Mouse (Mus musculus) hindbrain, embryonic 10.5 days (tissue): ENCODE data around the gene Sarnp. TPM values are rescaled to one million over a fixed set of nuclear protein-coding genes. Genes with fewer than 3 reads are reported as not detected.

Experiments used
- DNase-seq: peaks from one replicate; pipeline ENCODE4 v3.0.0-alpha.2; 2017; ENCODE audit warnings: low spot score
- H3K27ac ChIP-seq: fragments of 300-500 bp; sonication (generic); 2 replicates; pipeline ENCODE4 v1.5.1; 2016; ENCODE audit warnings: mild to moderate bottlenecking, moderate library complexity
- H3K27me3 ChIP-seq: fragments of 300-500 bp; sonication (generic); 2 replicates; pipeline ENCODE4 v1.6.1; 2016; ENCODE audit warnings: mild to moderate bottlenecking; ENCODE audit not compliant: poor library complexity, insufficient read depth, severe bottlenecking
- H3K36me3 ChIP-seq: fragments of 300-500 bp; sonication (generic); 2 replicates; pipeline ENCODE4 v1.6.1; 2016; ENCODE audit warnings: mild to moderate bottlenecking, moderate library complexity
- H3K4me1 ChIP-seq: fragments of 300-500 bp; sonication (generic); replicated peaks from 2 replicates; pipeline ENCODE4 v1.6.1; 2016; ENCODE audit warnings: mild to moderate bottlenecking
- H3K4me3 ChIP-seq: fragments of 300-500 bp; sonication (generic); 2 replicates; pipeline ENCODE4 v1.5.1; 2016; ENCODE audit warnings: mild to moderate bottlenecking, moderate library complexity
- H3K9me3 ChIP-seq: fragments of 300-500 bp; sonication (generic); 2 replicates; pipeline ENCODE4 v1.6.1; 2016; ENCODE audit warnings: mild to moderate bottlenecking, moderate library complexity
- WGBS: fragments of 180-500 bp; shearing (Covaris S2); methylation state at CpG from one replicate; pipeline ENCODE4 v1.1.7; 2016; 5-methylcytosine and 5-hydroxymethylcytosine counted together
- polyA plus RNA-seq: library from polyadenylated mRNA; unstranded; fragments of >200 nt; fragmentation: Nextera tagmentation; extraction: Ambion mirVana; gene quantifications from 2 replicates; pipeline ENCODE4 v1.2.1, GENCODE M21; 2016

The Sarnp gene
- polyA plus RNA-seq, 1 experiment from 2014 or later, result 251 TPM

GRCm38 (mm10) chr10:128823821-128824220 lies 6.7 kb downstream of the Sarnp start:
- no peak overlapping the region for H3K27ac ChIP-seq
- DNase-seq, result no peak
- H3K4me1 ChIP-seq, result peaks cover 16% of the 10 kb centered on the region
- H3K27me3 ChIP-seq, result no peaks in the 10 kb centered on the region
- H3K36me3 ChIP-seq, result peaks cover 55% of the 10 kb centered on the region
- H3K9me3 ChIP-seq, result no peaks in the 10 kb centered on the region
- H3K4me3 ChIP-seq, result no peak overlapping the region
- 96% methylated on average over 9 of the region's 9 CpGs for WGBS

- H3K4me1 ChIP-seq, result no peaks in the 10 kb centered on the region
- peaks cover 100% of the 10 kb centered on the region for H3K36me3 ChIP-seq
- H3K9me3 ChIP-seq, result no peaks in the 10 kb centered on the region; the same call in 1 of the 2 replicates
- no peak for DNase-seq
- no peak overlapping the region for H3K4me3 ChIP-seq
- H3K27me3 ChIP-seq, result no peaks in the 10 kb centered on the region
- H3K27ac ChIP-seq, result no peak overlapping the region
Observed at GRCm38 (mm10) chr10:128837400-128837799, 20.3 kb downstream of the Sarnp start.

- Histone ChIP-seq H3K36me3 (peaks cover 92% of the 10 kb centered on the region), H3K4me3 (no peak overlapping the region), H3K4me1 (no peaks in the 10 kb centered on the region), H3K27ac (no peak overlapping the region), H3K9me3 (no peaks in the 10 kb centered on the region), H3K27me3 (no peaks in the 10 kb centered on the region)
- no peak for DNase-seq
Observed at GRCm38 (mm10) chr10:128839434-128839833, 22.3 kb downstream of the Sarnp start.

GRCm38 (mm10) chr10:128840612-128841011 lies 23.5 kb downstream of the Sarnp start:
- no peaks in the 10 kb centered on the region for H3K9me3 ChIP-seq
- H3K27ac ChIP-seq, result no peak overlapping the region
- no peaks in the 10 kb centered on the region for H3K4me1 ChIP-seq
- H3K27me3 ChIP-seq, result no peaks in the 10 kb centered on the region
- H3K36me3 ChIP-seq, result peaks cover 88% of the 10 kb centered on the region
- H3K4me3 ChIP-seq, result no peak overlapping the region
- DNase-seq, result no peak

DNA sequence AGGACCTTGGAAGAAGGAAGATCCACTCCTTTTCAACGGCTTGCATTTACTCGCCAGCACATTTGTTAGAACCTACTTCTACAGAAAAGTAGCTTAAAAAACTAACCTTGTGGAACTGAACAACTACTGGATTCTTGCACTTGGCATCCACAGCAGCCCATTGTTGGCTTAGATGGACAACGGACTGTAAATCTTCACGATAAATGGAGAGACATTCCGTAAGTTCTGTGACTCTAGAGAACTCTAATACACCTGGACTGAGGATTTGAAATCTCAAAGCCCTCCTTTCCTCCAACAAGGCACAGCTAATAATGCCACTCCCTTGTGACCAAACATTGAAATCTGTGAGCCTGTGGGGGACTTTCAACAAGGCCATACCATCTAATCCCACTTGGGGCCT lies 26.1 kb downstream of the Sarnp start:
- Histone ChIP-seq H3K9me3 (no peaks in the 10 kb centered on the region), H3K27me3 (no peaks in the 10 kb centered on the region), H3K4me1 (no peaks in the 10 kb centered on the region), H3K36me3 (peaks cover 82% of the 10 kb centered on the region), H3K4me3 (no peak overlapping the region), H3K27ac (no peak overlapping the region)
- DNase-seq, result no peak
- WGBS, result 96% methylated on average over 5 of the region's 5 CpGs

DNA sequence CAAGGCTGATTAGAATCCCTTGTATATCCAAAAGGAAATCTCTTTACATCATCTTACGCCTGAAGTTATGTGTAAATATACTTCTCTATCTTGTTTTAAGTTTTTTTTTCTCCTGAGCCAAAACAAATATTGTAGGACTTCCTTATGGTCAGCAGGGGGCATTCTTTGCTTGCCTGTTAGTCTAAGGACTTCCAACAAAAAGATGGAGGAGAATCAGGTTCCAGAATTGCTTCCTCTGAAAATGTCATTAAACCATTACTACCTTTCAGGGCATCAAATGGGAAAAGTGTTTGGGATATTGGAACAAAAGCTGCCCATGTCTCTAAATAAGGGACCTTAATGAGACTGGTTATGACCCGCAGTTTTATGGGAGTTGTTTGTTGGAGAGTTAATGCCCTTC lies 28.4 kb downstream of the Sarnp start:
- Histone ChIP-seq H3K4me3 (no peak overlapping the region), H3K27me3 (no peaks in the 10 kb centered on the region), H3K27ac (no peak overlapping the region), H3K9me3 (no peaks in the 10 kb centered on the region), H3K36me3 (peaks cover 82% of the 10 kb centered on the region), H3K4me1 (no peaks in the 10 kb centered on the region)
- 74% methylated on average over 2 of the region's 2 CpGs for WGBS
- DNase-seq, result no peak

DNA sequence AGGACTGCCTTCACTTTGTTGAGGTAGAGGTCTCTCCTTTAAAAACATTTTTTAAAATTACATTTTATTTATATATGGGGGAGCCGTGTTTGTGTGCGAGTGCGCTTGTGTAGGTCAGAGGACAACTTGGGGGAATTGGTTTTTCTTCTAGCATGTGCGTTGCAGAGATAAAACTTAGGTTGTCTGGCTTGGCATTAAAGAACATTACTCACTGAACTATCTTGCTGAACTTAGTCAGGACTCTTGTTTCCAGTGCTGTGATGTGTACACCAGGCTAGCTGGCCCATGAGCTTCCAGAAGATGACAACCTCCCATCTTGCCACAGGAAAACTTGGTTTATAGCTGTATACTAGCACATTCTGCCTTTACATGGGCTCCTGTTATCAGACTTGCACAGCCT lies 29.5 kb downstream of the Sarnp start:
- no peaks in the 10 kb centered on the region for H3K9me3 ChIP-seq
- H3K4me1 ChIP-seq, result no peaks in the 10 kb centered on the region
- no peak overlapping the region for H3K4me3 ChIP-seq
- no peak overlapping the region for H3K27ac ChIP-seq
- H3K36me3 ChIP-seq, result peaks cover 80% of the 10 kb centered on the region
- 97% methylated on average over 4 of the region's 4 CpGs for WGBS
- no peak for DNase-seq
- no peaks in the 10 kb centered on the region for H3K27me3 ChIP-seq

- Histone ChIP-seq H3K4me1 (no peaks in the 10 kb centered on the region), H3K27me3 (no peaks in the 10 kb centered on the region), H3K27ac (no peak overlapping the region), H3K4me3 (no peak overlapping the region), H3K36me3 (peaks cover 80% of the 10 kb centered on the region), H3K9me3 (no peaks in the 10 kb centered on the region)
- no peak for DNase-seq
- WGBS, result 80% methylated on average over 2 of the region's 2 CpGs
Observed at GRCm38 (mm10) chr10:128848426-128848825, 31.3 kb downstream of the Sarnp start.

DNA sequence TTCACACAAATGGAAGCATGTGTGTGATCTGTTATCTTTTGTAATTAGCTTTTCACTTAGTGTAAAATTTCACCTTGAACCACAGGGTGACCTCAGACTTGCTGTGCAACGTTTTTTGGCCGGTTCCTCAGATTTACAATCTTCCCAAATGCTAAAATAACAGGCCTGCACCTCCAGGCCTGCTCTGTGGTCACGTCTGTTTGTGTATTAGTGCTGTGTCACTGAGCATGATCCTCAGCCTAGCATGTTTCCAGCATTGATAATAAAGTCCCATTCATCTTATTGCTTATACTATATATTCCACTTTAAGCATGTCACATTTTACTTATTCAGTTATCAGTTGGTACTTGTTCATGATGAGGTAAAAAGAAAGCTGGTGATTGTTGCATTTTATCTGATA lies 33.2 kb downstream of the Sarnp start:
- no peak for DNase-seq
- WGBS, result 79% methylated on average over 3 of the region's 3 CpGs

GRCm38 (mm10) chr10:128861176-128861575 lies 44.0 kb downstream of the Sarnp start:
- Histone ChIP-seq H3K4me3 (no peak overlapping the region), H3K9me3 (no peaks in the 10 kb centered on the region), H3K4me1 (no peaks in the 10 kb centered on the region), H3K27me3 (no peaks in the 10 kb centered on the region), H3K36me3 (peaks cover 69% of the 10 kb centered on the region), H3K27ac (no peak overlapping the region)
- DNase-seq, result no peak

More for the DNA sequence above, 33.2 kb downstream of the Sarnp start:
- Histone ChIP-seq H3K4me3 (no peak overlapping the region), H3K9me3 (no peaks in the 10 kb centered on the region), H3K27ac (no peak overlapping the region), H3K36me3 (peaks cover 77% of the 10 kb centered on the region), H3K4me1 (no peaks in the 10 kb centered on the region), H3K27me3 (no peaks in the 10 kb centered on the region)

DNA sequence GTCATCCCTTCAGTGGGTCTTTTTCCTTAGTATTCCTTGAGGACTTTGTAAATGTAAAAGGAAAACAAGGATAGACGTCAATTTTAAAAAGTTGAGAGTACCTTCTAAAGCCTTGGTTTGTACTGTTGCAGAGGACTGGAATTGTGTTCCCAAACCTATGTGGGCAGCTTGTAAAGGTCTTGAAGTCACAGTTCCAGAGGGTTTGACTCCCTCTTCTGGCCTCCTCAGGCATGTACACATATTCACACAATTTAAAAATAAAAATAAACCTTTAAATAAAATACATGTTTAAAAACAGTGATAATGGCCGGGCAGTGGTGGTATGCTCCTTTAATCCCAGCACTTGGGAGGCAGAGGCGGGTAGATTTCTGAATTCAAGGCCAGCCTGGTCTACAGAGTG lies 48.9 kb downstream of the Sarnp start:
- Histone ChIP-seq H3K27ac (no peak overlapping the region), H3K9me3 (no peaks in the 10 kb centered on the region), H3K36me3 (peaks cover 72% of the 10 kb centered on the region), H3K4me3 (no peak overlapping the region), H3K4me1 (no peaks in the 10 kb centered on the region), H3K27me3 (no peaks in the 10 kb centered on the region)
- WGBS, result 88% methylated on average over 3 of the region's 3 CpGs
- DNase-seq, result no peak

GRCm38 (mm10) chr10:128866518-128866917 lies 49.4 kb downstream of the Sarnp start:
- Histone ChIP-seq H3K27me3 (no peaks in the 10 kb centered on the region), H3K36me3 (peaks cover 73% of the 10 kb centered on the region), H3K9me3 (no peaks in the 10 kb centered on the region), H3K4me3 (no peak overlapping the region), H3K4me1 (no peaks in the 10 kb centered on the region), H3K27ac (no peak overlapping the region)
- 100% methylated on average over 1 of the region's 1 CpGs for WGBS
- DNase-seq, result no peak

- H3K27ac ChIP-seq, result no peak overlapping the region
- H3K4me3 ChIP-seq, result no peak overlapping the region
- WGBS, result 88% methylated on average over 3 of the region's 3 CpGs
- H3K36me3 ChIP-seq, result peaks cover 84% of the 10 kb centered on the region
- DNase-seq, result no peak
- no peaks in the 10 kb centered on the region for H3K4me1 ChIP-seq
- no peaks in the 10 kb centered on the region for H3K9me3 ChIP-seq
- H3K27me3 ChIP-seq, result no peaks in the 10 kb centered on the region
Observed at GRCm38 (mm10) chr10:128870341-128870740, 53.2 kb downstream of the Sarnp start.

DNA sequence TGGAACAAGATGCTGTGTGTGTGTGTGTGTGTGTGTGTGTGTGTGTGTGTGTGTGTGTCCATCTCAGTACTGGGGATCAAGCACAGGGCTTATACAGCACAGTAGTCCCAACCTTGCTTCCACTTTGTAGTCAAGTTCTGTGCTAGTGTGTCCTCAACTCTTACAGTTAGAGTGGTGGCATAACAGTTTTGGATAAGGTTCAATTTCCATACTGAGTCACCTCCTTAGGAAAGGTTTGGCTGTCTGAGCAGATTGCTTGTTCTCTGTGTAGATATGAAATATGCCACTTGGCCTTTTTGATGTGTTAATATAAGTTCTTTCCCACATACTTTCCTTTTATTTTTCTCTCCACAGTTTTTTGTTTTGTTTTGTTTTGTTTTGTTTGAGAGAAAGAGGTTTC lies 61.2 kb downstream of the Sarnp start:
- Histone ChIP-seq H3K36me3 (peaks cover 86% of the 10 kb centered on the region), H3K4me1 (no peaks in the 10 kb centered on the region), H3K9me3 (no peaks in the 10 kb centered on the region), H3K27me3 (no peaks in the 10 kb centered on the region), H3K4me3 (no peak overlapping the region), H3K27ac (no peak overlapping the region)
- no peak for DNase-seq
